Mouse (Mus musculus) midbrain, postnatal 0 days (tissue): ENCODE measurements around the gene Ttc39d. TPM values are rescaled to one million over a fixed set of nuclear protein-coding genes. Genes with fewer than 3 reads are reported as not detected.
"Not testable (repeated sequence)": the region's sequence is repeated elsewhere in the genome, so short reads cannot be mapped to it uniquely, and the experiment has no call there.

ENCODE experiments used
- ATAC-seq: fragments of 200-750 bp; cut with Nextera tagmentation; 2 replicates; pipeline ENCODE4 v1.8.0; 2017; ENCODE audit warnings: moderate number of reproducible peaks, mild to moderate bottlenecking, moderate TSS enrichment, moderate library complexity; ENCODE audit not compliant: low FRiP score
- DNase-seq: peaks from one replicate; pipeline ENCODE4 v3.0.0-alpha.2; 2015; ENCODE audit warnings: low spot score
- H3K27ac ChIP-seq: fragments of 300-500 bp; sonication (generic); 2 replicates; pipeline ENCODE4 v1.5.1; 2014; ENCODE audit warnings: low read depth, mild to moderate bottlenecking, low read length, mixed read lengths
- H3K27me3 ChIP-seq: fragments of 300-500 bp; sonication (generic); 2 replicates; pipeline ENCODE4 v1.6.1; 2014; ENCODE audit warnings: low read length, control low read depth, mixed read lengths; ENCODE audit not compliant: insufficient read depth
- H3K36me3 ChIP-seq: fragments of 300-500 bp; sonication (generic); 2 replicates; pipeline ENCODE4 v1.6.1; 2014; ENCODE audit warnings: low read length, control low read depth, mixed read lengths; ENCODE audit not compliant: insufficient read depth
- H3K4me1 ChIP-seq: fragments of 300-500 bp; sonication (generic); 2 replicates; pipeline ENCODE4 v1.6.1; 2014; ENCODE audit warnings: mild to moderate bottlenecking, control low read depth, antibody characterized with exemption, low read length, mixed read lengths; ENCODE audit not compliant: insufficient read depth
- H3K4me2 ChIP-seq: fragments of 300-500 bp; sonication (generic); 2 replicates; pipeline ENCODE4 v1.6.1; 2014; ENCODE audit warnings: low read depth, mild to moderate bottlenecking, low read length, mixed read lengths; ENCODE audit not compliant: poor library complexity, severe bottlenecking
- H3K4me3 ChIP-seq: fragments of 300-500 bp; sonication (generic); 2 replicates; pipeline ENCODE4 v1.5.1; 2014; ENCODE audit warnings: low read depth, mild to moderate bottlenecking, low read length, moderate library complexity
- H3K9ac ChIP-seq: fragments of 300-500 bp; sonication (generic); replicated peaks from 2 replicates; pipeline ENCODE4 v1.6.1; 2014; ENCODE audit warnings: mild to moderate bottlenecking, low read length, moderate library complexity, mixed read lengths; ENCODE audit not compliant: poor library complexity, severe bottlenecking
- H3K9me3 ChIP-seq: fragments of 300-500 bp; sonication (generic); 2 replicates; pipeline ENCODE4 v1.6.1; 2016; ENCODE audit warnings: low read length, control low read depth
- CTCF ChIP-seq: IDR thresholded peaks from 2 replicates; pipeline ENCODE4 v1.5.1; 2016; ENCODE audit warnings: antibody characterized with exemption, mild to moderate bottlenecking
- WGBS: fragments of 180-500 bp; shearing (Covaris S2); extraction: QIAGEN DNeasy Blood & Tissue Kit; methylation state at CpG from one replicate; pipeline ENCODE4 v1.1.7; 2014; 5-methylcytosine and 5-hydroxymethylcytosine counted together
- polyA plus RNA-seq: library from polyadenylated mRNA; unstranded; fragments of >200 nt; fragmentation: Nextera tagmentation; extraction: Ambion mirVana; gene quantifications from 2 replicates; pipeline ENCODE4 v1.2.1, GENCODE M21; 2015
- total RNA-seq: library from RNA; depleted of rRNA; stranded (reverse); fragments of >200 nt; gene quantifications from 2 replicates; pipeline ENCODE4 v1.2.3, GENCODE M21; 2014

Gene Ttc39d
- total and polyA plus RNA-seq, 2 experiments from 2014 or later: 0.11 to 0.12 TPM

DNA sequence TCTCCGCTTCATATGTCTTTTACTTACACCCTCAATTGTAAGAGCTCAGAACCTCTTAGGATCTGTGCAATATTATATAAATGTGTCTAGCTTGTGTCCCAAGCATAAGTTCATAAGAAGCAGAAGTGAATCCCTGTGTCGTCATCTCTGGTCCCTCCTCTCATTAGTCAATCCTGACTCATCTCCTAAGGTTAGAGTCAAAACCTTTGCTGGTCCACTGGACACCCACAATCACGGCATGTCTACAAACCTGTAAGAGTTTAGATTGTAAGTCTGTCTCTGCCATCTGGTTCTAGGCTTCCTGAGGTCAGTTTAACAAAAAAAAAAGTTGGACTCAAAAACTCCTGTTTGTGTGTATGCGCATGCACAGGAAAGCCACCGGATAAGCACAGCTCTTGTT, 34.5 kb upstream of the Ttc39d start:
- ATAC-seq (no peak), DNase-seq (no peak)
- Histone ChIP-seq H3K4me2 (no peak overlapping the region), H3K4me3 (no peak overlapping the region), H3K9me3 (no peaks in the 10 kb centered on the region), H3K4me1 (peaks cover 16% of the 10 kb centered on the region), H3K9ac (no peak overlapping the region), H3K27ac (no peak overlapping the region), H3K36me3 (no peaks in the 10 kb centered on the region), H3K27me3 (no peaks in the 10 kb centered on the region)
- 92% methylated on average over 5 of the region's 5 CpGs for WGBS
- no peak for TF ChIP-seq CTCF

DNA sequence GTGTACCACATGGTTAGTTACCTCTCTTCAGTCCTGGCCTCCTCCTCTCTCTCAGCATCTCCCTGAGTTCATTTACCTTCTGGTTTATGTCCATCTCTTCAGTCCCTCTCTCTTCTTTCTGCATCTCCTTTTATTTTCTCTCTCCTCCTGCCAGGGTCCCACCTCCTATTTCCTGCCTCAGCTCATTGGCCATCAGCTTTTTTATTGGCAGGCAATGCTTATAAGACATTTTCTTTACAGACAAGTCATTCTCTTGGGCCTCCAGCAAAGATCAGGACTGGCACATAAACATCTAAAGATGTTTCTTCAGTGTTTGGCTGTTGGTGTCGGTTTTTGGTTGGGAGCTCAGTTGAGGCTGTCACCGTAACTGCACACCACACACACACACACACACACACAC, 33.6 kb upstream of the Ttc39d start:
- H3K4me2 ChIP-seq: no peak overlapping the region
- no peak overlapping the region for H3K27ac ChIP-seq
- H3K4me1 ChIP-seq: peaks cover 7% of the 10 kb centered on the region
- ATAC-seq: no peak
- TF ChIP-seq CTCF: no peak
- H3K36me3 ChIP-seq: no peaks in the 10 kb centered on the region
- no peak overlapping the region for H3K9ac ChIP-seq
- no peaks in the 10 kb centered on the region for H3K9me3 ChIP-seq
- no peaks in the 10 kb centered on the region for H3K27me3 ChIP-seq
- DNase-seq: no peak
- WGBS: 90% methylated on average over 2 of the region's 2 CpGs
- no peak overlapping the region for H3K4me3 ChIP-seq

DNA sequence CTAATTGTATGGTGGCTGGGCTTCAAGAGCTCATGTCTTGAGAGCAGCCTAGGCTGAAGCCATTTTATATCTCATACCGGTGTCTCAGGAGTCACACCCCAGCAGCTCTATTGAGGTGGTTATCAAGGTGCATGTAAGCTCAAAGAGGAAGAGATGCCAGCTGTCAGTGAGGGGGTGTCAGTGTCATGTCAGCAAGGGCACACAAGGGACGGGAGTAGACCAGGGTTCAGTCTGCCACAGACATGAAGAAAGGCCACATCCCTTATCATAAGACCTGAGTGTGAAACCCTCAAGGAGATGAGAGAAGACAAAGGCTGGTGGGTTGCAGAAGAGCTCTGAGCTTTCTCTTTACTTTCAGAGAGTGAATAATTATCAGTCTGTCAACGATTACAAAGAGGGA, 33.1 kb upstream of the Ttc39d start:
- WGBS: 90% methylated on average over 3 of the region's 3 CpGs

DNA sequence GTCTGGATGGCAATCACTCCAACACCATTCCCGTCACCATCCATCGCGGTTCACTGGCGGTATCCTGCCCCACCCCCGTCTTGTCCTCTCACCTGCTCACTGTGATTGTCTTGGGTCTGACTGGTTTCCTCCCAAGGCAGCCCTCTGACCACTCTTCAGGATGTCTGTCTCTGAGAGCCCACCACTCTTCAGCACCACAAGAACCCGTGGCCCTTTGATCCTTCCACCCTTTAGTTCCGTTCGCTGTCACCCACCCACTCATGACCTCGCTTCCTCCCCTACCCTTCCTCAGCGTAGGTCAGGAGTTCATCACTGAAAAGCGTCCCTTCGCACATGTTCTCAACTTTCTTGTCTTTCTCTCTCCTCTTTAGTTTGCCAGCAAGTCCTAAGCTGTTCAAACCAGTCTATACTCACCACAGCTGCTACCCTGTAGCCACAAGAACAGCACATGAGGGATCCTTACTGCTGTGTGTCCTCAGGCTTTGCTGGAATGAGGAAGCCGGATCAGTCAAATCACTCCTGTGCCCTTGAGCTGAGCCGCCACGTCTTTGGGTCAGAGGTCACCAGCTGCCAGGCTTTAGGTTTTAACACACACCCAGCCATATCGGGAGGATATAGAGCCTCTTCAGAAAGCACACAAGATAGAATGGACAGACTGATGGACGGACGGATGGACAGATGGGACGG, 32.4 kb upstream of the Ttc39d start:
- H3K9me3 ChIP-seq: no peaks in the 10 kb centered on the region
- no peak overlapping the region for H3K4me2 ChIP-seq
- TF ChIP-seq CTCF: no peak
- no peaks in the 10 kb centered on the region for H3K36me3 ChIP-seq
- no peaks in the 10 kb centered on the region for H3K4me1 ChIP-seq
- H3K9ac ChIP-seq: no peak overlapping the region
- WGBS: 82% methylated on average over 19 of the region's 19 CpGs
- H3K4me3 ChIP-seq: no peak overlapping the region
- no peak for DNase-seq
- H3K27ac ChIP-seq: no peak overlapping the region
- no peaks in the 10 kb centered on the region for H3K27me3 ChIP-seq
- ATAC-seq: no peak

More for the DNA sequence above, 33.1 kb upstream of the Ttc39d start:
- no peak for TF ChIP-seq CTCF
- no peaks in the 10 kb centered on the region for H3K36me3 ChIP-seq
- H3K9ac ChIP-seq: no peak overlapping the region
- ATAC-seq (no peak), DNase-seq (no peak)
- H3K4me3 ChIP-seq: no peak overlapping the region
- H3K27me3 ChIP-seq: no peaks in the 10 kb centered on the region
- peaks cover 3% of the 10 kb centered on the region; the same call in 1 of the 2 replicates for H3K4me1 ChIP-seq
- no peak overlapping the region for H3K27ac ChIP-seq
- no peak overlapping the region for H3K4me2 ChIP-seq
- no peaks in the 10 kb centered on the region for H3K9me3 ChIP-seq

DNA sequence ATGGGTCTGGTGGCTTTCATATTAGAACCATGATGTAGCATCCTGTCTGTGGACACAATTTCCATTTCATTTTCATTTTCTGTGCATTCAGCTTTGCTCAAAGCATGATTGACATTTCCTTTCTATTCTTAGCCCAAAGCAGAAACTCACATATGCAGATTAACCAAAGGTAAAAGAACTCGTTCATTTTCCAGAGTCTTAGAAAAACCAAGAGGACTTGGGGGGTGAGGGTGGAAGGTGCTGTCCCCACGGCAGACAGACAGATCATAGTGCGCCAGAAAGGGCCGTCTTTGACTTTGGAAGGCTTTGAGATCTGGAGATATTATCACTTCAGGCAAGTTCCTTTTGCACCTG, 31.9 kb upstream of the Ttc39d start:
- Histone ChIP-seq H3K36me3 (no peaks in the 10 kb centered on the region), H3K4me1 (no peaks in the 10 kb centered on the region), H3K4me2 (no peak overlapping the region), H3K9ac (no peak overlapping the region), H3K4me3 (no peak overlapping the region), H3K27ac (no peak overlapping the region), H3K27me3 (no peaks in the 10 kb centered on the region), H3K9me3 (no peaks in the 10 kb centered on the region)
- ATAC-seq (no peak), DNase-seq (no peak)
- no peak for TF ChIP-seq CTCF
- 53% methylated on average over 4 of the region's 4 CpGs for WGBS

DNA sequence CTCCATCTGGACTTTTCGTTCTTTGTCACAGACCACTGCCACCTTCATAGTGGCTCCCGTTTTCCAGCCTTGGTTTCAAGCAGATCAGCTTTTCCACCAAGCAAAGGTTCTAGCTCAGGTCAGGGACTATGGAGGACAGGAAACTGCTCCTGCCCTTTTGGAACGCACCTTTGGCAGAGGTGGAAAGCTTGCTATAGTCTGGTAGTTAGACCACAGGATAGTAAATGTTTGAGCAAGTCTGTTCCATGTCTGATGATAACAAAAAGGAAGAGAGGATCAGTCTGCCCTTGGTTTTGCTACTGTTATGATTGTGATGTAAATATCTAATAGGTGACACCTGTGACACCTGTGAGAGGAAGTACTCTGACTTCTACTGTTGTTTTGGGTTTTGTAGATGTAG, 31.3 kb upstream of the Ttc39d start:
- H3K27me3 ChIP-seq: no peaks in the 10 kb centered on the region
- ATAC-seq (no peak), DNase-seq (no peak)
- no peaks in the 10 kb centered on the region for H3K36me3 ChIP-seq
- H3K9ac ChIP-seq: no peak overlapping the region
- WGBS: 88% methylated on average over 3 of the region's 3 CpGs
- no peak overlapping the region for H3K27ac ChIP-seq
- no peak for TF ChIP-seq CTCF
- no peaks in the 10 kb centered on the region for H3K9me3 ChIP-seq
- H3K4me2 ChIP-seq: no peak overlapping the region
- H3K4me1 ChIP-seq: no peaks in the 10 kb centered on the region
- H3K4me3 ChIP-seq: no peak overlapping the region

DNA sequence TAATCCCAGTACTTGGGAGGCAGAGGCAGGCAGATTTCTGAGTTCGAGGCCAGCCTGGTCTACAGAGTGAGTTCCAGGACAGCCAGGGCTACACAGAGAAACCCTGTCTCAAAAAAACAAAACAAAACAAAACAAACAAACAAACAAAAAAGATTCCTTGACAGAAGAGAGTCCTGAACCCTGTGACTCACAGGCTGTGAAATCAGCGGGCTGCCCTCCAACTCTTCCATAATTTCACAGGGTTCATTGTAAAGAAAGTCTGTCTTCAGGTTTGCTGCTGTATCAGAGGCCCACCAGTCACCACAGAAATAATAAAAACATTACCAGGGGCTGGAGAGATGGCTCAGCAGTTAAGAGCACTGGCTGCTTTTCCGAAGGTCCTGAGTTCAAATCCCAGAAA, 28.4 kb upstream of the Ttc39d start:
- not testable (repeated sequence) for H3K4me1 ChIP-seq, H3K27me3 ChIP-seq

More for the DNA sequence above, 28.4 kb upstream of the Ttc39d start:
- not testable (repeated sequence) for ATAC-seq, H3K4me2 ChIP-seq, H3K9ac ChIP-seq, H3K36me3 ChIP-seq, H3K9me3 ChIP-seq, H3K4me3 ChIP-seq, DNase-seq, H3K27ac ChIP-seq
- 97% methylated on average over 3 of the region's 3 CpGs for WGBS
